Mouse (Mus musculus) embryonic facial prominence, embryonic 11.5 days (tissue): ENCODE results near the gene Tgif2. TPM values are rescaled to one million over a fixed set of nuclear protein-coding genes. Genes with fewer than 3 reads are reported as not detected.
"Not testable (repeated sequence)": the region's sequence is repeated elsewhere in the genome, so short reads cannot be mapped to it uniquely, and the experiment has no call there.

Experiments used
- ATAC-seq: fragments of 200-750 bp; cut with Nextera tagmentation; replicated peaks from 2 replicates; pipeline ENCODE4 v1.8.0; 2017; ENCODE audit warnings: low read depth; ENCODE audit not compliant: insufficient number of reproducible peaks, low FRiP score, low TSS enrichment
- DNase-seq: peaks from one replicate; pipeline ENCODE4 v3.0.0-alpha.2; 2015; ENCODE audit warnings: low spot score
- H3K27ac ChIP-seq: fragments of 300-500 bp; sonication (generic); replicated peaks from 2 replicates; pipeline ENCODE4 v1.5.1; 2014; ENCODE audit warnings: mild to moderate bottlenecking, low read depth, low read length, control low read depth
- H3K27me3 ChIP-seq: fragments of 300-500 bp; sonication (generic); 2 replicates; pipeline ENCODE4 v1.6.1; 2014; ENCODE audit warnings: mild to moderate bottlenecking, low read length, moderate library complexity, mixed read lengths; ENCODE audit not compliant: control insufficient read depth, insufficient read depth
- H3K36me3 ChIP-seq: fragments of 300-500 bp; sonication (generic); replicated peaks from 2 replicates; pipeline ENCODE4 v1.6.1; 2014; ENCODE audit warnings: low read depth, mild to moderate bottlenecking, low read length, moderate library complexity, mixed read lengths; ENCODE audit not compliant: control insufficient read depth, insufficient read depth
- H3K4me1 ChIP-seq: fragments of 300-500 bp; sonication (generic); 2 replicates; pipeline ENCODE4 v1.6.1; 2014; ENCODE audit warnings: low read length, mixed read lengths; ENCODE audit not compliant: control insufficient read depth, insufficient read depth
- H3K4me2 ChIP-seq: fragments of 300-500 bp; sonication (generic); 2 replicates; pipeline ENCODE4 v1.6.1; 2014; ENCODE audit warnings: low read depth, mild to moderate bottlenecking, control low read depth, low read length, moderate library complexity
- H3K4me3 ChIP-seq: fragments of 300-500 bp; sonication (generic); 2 replicates; pipeline ENCODE4 v1.5.1; 2014; ENCODE audit warnings: low read depth, low read length, control low read depth
- H3K9ac ChIP-seq: fragments of 300-500 bp; sonication (generic); replicated peaks from 2 replicates; pipeline ENCODE4 v1.6.1; 2014; ENCODE audit warnings: mild to moderate bottlenecking, control low read depth, low read length
- H3K9me3 ChIP-seq: fragments of 300-500 bp; sonication (generic); replicated peaks from 2 replicates; pipeline ENCODE4 v1.6.1; 2016; ENCODE audit warnings: mild to moderate bottlenecking, low read length, inconsistent platforms, mixed read lengths; ENCODE audit not compliant: control insufficient read depth
- WGBS: fragments of 180-500 bp; shearing (Covaris S2); extraction: QIAGEN DNeasy Blood & Tissue Kit; methylation state at CpG from one replicate; pipeline ENCODE4 v1.1.7; 2014; 5-methylcytosine and 5-hydroxymethylcytosine counted together
- polyA plus RNA-seq: library from polyadenylated mRNA; unstranded; fragments of >200 nt; fragmentation: Nextera tagmentation; extraction: Ambion mirVana; gene quantifications from 2 replicates; pipeline ENCODE4 v1.2.1, GENCODE M21; 2014

Tgif2 gene
- polyA plus RNA-seq, 1 experiment from 2014 or later: 91.0 TPM

DNA sequence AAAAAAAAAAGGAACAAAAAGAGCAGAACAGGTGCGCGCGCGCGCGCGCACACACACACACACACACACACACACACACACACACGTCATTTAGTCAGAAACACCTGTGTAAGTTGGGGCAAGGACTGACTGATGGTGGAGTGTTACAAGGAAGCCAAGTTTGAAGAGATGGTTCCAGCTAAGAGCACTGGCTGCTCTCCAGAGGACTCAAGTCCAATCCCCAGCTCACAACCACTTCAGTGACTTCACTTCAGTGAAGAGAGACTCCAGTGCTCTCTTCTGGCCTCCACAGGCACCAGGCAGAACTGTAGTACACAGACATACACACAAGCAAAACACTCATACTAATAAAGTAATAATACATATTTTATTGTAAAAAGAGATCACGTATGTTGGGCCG lies 29.1 kb upstream of the Tgif2 start:
- no peaks in the 10 kb centered on the region for H3K4me1 ChIP-seq
- 95% methylated on average over 10 of the region's 10 CpGs for WGBS

DNA sequence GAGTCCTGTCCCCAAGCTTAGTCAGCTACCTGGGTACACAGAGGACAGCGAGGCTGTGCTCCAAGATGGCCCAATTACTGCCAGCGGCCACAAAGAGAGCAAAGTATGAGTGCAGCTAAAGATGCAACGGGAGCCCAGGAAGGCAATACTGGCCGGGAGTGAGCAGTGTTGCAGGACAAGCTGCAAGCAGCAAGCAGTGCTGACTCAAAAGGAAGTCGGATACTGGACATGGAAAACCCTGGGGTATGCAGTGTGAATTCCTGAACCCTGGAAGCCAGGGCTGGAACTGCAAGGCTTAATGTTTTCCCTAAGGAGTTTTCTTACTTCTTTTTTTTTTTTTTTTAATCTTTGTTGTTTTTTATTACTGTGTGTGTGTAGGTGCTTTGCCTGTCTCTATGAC lies 28.3 kb upstream of the Tgif2 start:
- H3K9me3 ChIP-seq: no peaks in the 10 kb centered on the region
- no peak overlapping the region for H3K4me3 ChIP-seq
- no peak overlapping the region for H3K27ac ChIP-seq
- H3K27me3 ChIP-seq: no peaks in the 10 kb centered on the region
- whole genome bisulfite sequencing: 63% methylated on average over 5 of the region's 5 CpGs
- H3K4me2 ChIP-seq: no peak overlapping the region
- H3K36me3 ChIP-seq: no peaks in the 10 kb centered on the region
- ATAC-seq (no peak), DNase-seq (no peak)
- H3K4me1 ChIP-seq: no peaks in the 10 kb centered on the region
- no peak overlapping the region for H3K9ac ChIP-seq

More for the DNA sequence above, 29.1 kb upstream of the Tgif2 start:
- DNase-seq (no peak), ATAC-seq (no peak)
- Histone ChIP-seq H3K36me3 (no peaks in the 10 kb centered on the region), H3K4me2 (no peak overlapping the region), H3K9ac (no peak overlapping the region), H3K27me3 (no peaks in the 10 kb centered on the region), H3K9me3 (no peaks in the 10 kb centered on the region), H3K27ac (no peak overlapping the region), H3K4me3 (no peak overlapping the region)

DNA sequence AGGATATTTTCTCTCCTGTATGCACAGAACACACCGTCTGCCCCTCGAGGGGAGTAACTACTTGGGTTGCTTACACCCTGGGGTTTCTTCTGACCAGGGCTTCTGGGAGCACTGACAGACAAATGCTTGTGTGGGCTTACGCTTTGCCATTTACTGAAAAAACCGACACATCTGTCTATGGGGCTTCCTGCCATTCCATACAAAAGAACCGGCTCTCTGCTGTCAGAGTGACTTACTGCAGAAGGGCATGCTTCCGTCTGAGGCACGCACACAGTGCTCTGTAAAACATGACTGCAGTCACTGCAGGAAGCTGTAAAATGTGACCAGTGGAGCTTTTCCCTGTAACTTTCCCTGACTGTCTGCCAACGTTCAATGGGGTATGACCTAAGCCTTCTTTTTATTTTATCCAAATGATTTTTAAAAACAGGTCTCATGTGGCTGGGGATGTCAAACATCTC lies 25.4 kb upstream of the Tgif2 start:
- no peak overlapping the region for H3K4me3 ChIP-seq
- 19% methylated on average over 8 of the region's 8 CpGs for WGBS
- H3K27ac ChIP-seq: 0 out of 2 replicates have a peak overlapping the region, but pooled peaks have one; percentile 23
- no peaks in the 10 kb centered on the region for H3K36me3 ChIP-seq
- no peaks in the 10 kb centered on the region for H3K9me3 ChIP-seq
- H3K27me3 ChIP-seq: no peaks in the 10 kb centered on the region
- DNase-seq (peak; percentile 14), ATAC-seq (no peak)
- no peak overlapping the region for H3K9ac ChIP-seq
- no peaks in the 10 kb centered on the region for H3K4me1 ChIP-seq
- H3K4me2 ChIP-seq: no peak overlapping the region

GRCm38 (mm10) chr2:156814893-156815292 lies 24.9 kb upstream of the Tgif2 start:
- ATAC-seq (no peak), DNase-seq (peak; percentile 9)
- no peaks in the 10 kb centered on the region for H3K36me3 ChIP-seq
- 27% methylated on average over 5 of the region's 5 CpGs for WGBS
- H3K4me3 ChIP-seq: no peak overlapping the region
- H3K9ac ChIP-seq: no peak overlapping the region
- peak overlapping the region; percentile 23; the same call in 1 of the 2 replicates for H3K27ac ChIP-seq
- H3K9me3 ChIP-seq: no peaks in the 10 kb centered on the region
- no peaks in the 10 kb centered on the region for H3K27me3 ChIP-seq
- H3K4me1 ChIP-seq: no peaks in the 10 kb centered on the region
- H3K4me2 ChIP-seq: no peak overlapping the region

GRCm38 (mm10) chr2:156815412-156815811 lies 24.4 kb upstream of the Tgif2 start:
- WGBS: 59% methylated on average over 3 of the region's 3 CpGs
- H3K27me3 ChIP-seq: no peaks in the 10 kb centered on the region
- H3K27ac ChIP-seq: no peak overlapping the region; the same call in 1 of the 2 replicates

GRCm38 (mm10) chr2:156816116-156816515 lies 23.7 kb upstream of the Tgif2 start:
- Histone ChIP-seq H3K4me1 (no peaks in the 10 kb centered on the region), H3K27ac (no peak overlapping the region)

More at GRCm38 (mm10) chr2:156815412-156815811, 24.4 kb upstream of the Tgif2 start:
- ATAC-seq: no peak
- DNase-seq: no peak
- Histone ChIP-seq H3K4me3 (no peak overlapping the region), H3K4me1 (no peaks in the 10 kb centered on the region), H3K4me2 (no peak overlapping the region), H3K9me3 (no peaks in the 10 kb centered on the region), H3K9ac (no peak overlapping the region), H3K36me3 (no peaks in the 10 kb centered on the region)

GRCm38 (mm10) chr2:156825128-156825527 lies 14.7 kb upstream of the Tgif2 start:
- H3K36me3 ChIP-seq, DNase-seq, H3K27ac ChIP-seq, H3K9me3 ChIP-seq, H3K4me1 ChIP-seq, H3K4me3 ChIP-seq, H3K27me3 ChIP-seq, H3K4me2 ChIP-seq, ATAC-seq, H3K9ac ChIP-seq: not testable (repeated sequence)
- WGBS: 84% methylated on average over 6 of the region's 6 CpGs

More at GRCm38 (mm10) chr2:156816116-156816515, 23.7 kb upstream of the Tgif2 start:
- WGBS: 53% methylated on average over 1 of the region's 1 CpGs
- H3K36me3 ChIP-seq: no peaks in the 10 kb centered on the region
- DNase-seq: no peak
- H3K9me3 ChIP-seq: no peaks in the 10 kb centered on the region
- no peak for ATAC-seq
- no peak overlapping the region for H3K4me3 ChIP-seq
- H3K27me3 ChIP-seq: no peaks in the 10 kb centered on the region
- H3K9ac ChIP-seq: no peak overlapping the region
- no peak overlapping the region for H3K4me2 ChIP-seq

DNA sequence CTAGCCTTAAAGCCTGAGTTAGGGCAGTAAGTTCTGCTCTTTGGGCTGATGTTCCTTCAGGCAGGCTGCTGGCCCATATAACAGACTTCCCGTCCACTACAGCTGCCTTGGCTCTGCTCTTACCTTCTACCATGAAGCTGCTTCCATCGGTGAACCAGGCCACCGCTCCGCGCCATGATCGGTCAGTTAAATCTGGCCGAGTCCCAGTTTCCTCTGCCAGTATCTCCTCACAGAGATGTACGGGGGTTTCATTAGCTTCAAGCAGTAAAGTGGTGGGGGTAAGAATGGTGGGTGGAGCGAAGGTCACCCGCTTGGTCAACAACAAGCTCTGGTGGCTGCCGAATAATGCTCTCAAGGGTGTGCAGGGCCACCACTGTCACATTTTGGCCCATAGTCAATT lies 5.5 kb upstream of the Tgif2 start:
- no peak for DNase-seq
- Histone ChIP-seq H3K27me3 (no peaks in the 10 kb centered on the region), H3K27ac (no peak overlapping the region), H3K9me3 (peaks cover 4% of the 10 kb centered on the region; the same call in 1 of the 2 replicates), H3K36me3 (peaks cover 20% of the 10 kb centered on the region), H3K4me3 (no peak overlapping the region), H3K9ac (no peak overlapping the region), H3K4me1 (no peaks in the 10 kb centered on the region; the same call in 1 of the 2 replicates), H3K4me2 (no peak overlapping the region)
- no peak for ATAC-seq
- WGBS: 95% methylated on average over 11 of the region's 11 CpGs
